45 mouse cellular contexts compared by ENCODE assay signal in the genomic region with DNA sequence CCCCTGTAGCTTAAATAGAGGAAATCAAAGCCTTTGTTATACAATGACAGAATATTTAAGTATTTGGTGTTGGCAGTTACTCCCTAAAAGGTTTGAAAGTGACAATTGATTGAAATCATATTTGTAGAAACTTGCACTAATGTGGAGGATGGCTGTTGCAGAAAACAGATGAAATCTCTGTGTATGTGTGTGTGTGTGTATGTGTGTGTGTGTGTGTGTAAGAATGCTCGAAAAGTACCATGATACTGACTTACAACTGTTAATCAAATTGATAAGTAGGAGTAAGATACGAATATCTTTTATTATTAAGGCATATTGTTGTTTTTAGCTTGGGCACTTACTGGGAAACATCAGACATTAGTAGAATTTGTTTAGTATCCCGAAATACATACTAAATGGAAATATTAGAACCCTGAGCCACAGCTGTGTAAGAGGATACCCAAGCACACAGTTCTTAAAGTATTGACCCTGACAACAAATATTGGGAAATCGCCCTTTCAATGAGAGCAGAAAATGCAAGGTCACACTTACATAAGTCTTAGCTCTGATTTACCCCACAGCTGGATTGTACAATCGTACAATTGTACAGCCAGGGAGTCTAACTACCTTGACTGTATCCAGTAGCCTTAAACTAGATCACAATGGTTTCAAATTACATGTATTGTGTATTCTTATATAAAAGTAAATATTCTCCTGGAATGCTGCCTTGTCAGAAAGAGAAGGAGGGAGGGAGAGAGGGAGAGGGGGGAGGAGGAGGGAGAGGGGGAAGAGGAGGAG. TPM values are rescaled to one million over a fixed set of nuclear protein-coding genes. Genes with fewer than 3 reads are reported as not detected.
DNase-seq lines count a peak whose midpoint lies in the region; ATAC-seq and TF ChIP-seq lines count a peak whose summit lies in the region.
"Had no signal": no experiment of that assay in that cellular context is flagged by ENCODE, and none has a peak within 500 bp of the region (broad histone marks: within the 10 kb centered on the region; RNA-seq: fewer than 3 reads in every experiment).

No protein-coding gene starts in this region.

- H3K27ac ChIP-seq in kidney, postnatal 0 days = no peak overlapping the region
- H3K27ac ChIP-seq in lung, embryonic 15.5 days = peak overlapping the region; percentile 58
- no peak overlapping the region for H3K27ac ChIP-seq in stomach, embryonic 14.5 days (ENCODE audit: low read length)
- H3K27ac ChIP-seq: embryonic facial prominence, embryonic 13.5 days; heart, embryonic 13.5 days; hindbrain, embryonic 10.5 days; layer of hippocampus, adult 2 months; left cerebral cortex, adult 2 months; limb, embryonic 12.5 days; liver, embryonic 14.5 days; midbrain, embryonic 12.5 days; neural tube, embryonic 12.5 days had no signal

- H3K4me2 ChIP-seq in kidney, postnatal 0 days (ENCODE audit: low read length) = no peak overlapping the region
- H3K4me2 ChIP-seq in lung, embryonic 15.5 days = no peak overlapping the region
- H3K4me2 ChIP-seq in stomach, embryonic 14.5 days (replicated peaks; ENCODE audit: low read depth, low read length) = no peak overlapping the region
- H3K4me2 ChIP-seq: embryonic facial prominence, embryonic 13.5 days; heart, embryonic 13.5 days; limb, embryonic 12.5 days; midbrain, embryonic 12.5 days; neural tube, embryonic 12.5 days had no signal

- H3K4me3 ChIP-seq in kidney, postnatal 0 days (replicated peaks; ENCODE audit: low read depth, low read length) = no peak overlapping the region
- H3K4me3 ChIP-seq in lung, embryonic 15.5 days = no peak overlapping the region
- H3K4me3 ChIP-seq in stomach, embryonic 14.5 days (ENCODE audit: low read depth, low read length) = no peak overlapping the region
- H3K4me3 ChIP-seq: embryonic facial prominence, embryonic 13.5 days; erythroblast, embryonic 14.5 days; heart, embryonic 13.5 days; hindbrain, embryonic 10.5 days; layer of hippocampus, adult 2 months; left cerebral cortex, adult 2 months; limb, embryonic 12.5 days; megakaryocyte, embryonic 14.5 days; midbrain, embryonic 12.5 days; myocyte; neural tube, embryonic 12.5 days had no signal

- ATAC-seq in kidney, postnatal 0 days (replicated peaks; ENCODE audit: low FRiP score, low read depth) = no peak
- ATAC-seq in lung, embryonic 15.5 days (ENCODE audit: borderline replicate concordance, extremely low read depth, low FRiP score, low TSS enrichment) = peak; percentile 71; the same call in 1 of the 2 replicates
- ATAC-seq in stomach, embryonic 14.5 days (ENCODE audit: insufficient number of reproducible peaks, insufficient read depth, low FRiP score, low read depth) = peak; percentile 37; the same call in 1 of the 2 replicates
- ATAC-seq: activated CD4-positive, CD25-positive, alpha-beta regulatory T cell, adult 4 months; forebrain, postnatal 0 days; hindbrain, embryonic 16.5 days had no signal

- no peaks in the 10 kb centered on the region for H3K9me3 ChIP-seq in kidney, postnatal 0 days (replicated peaks; ENCODE audit: low read length)
- H3K9me3 ChIP-seq in lung, embryonic 15.5 days = no peaks in the 10 kb centered on the region
- no peaks in the 10 kb centered on the region for H3K9me3 ChIP-seq in stomach, embryonic 14.5 days (ENCODE audit: control insufficient read depth, low read depth, low read length)
- H3K9me3 ChIP-seq: embryonic facial prominence, embryonic 13.5 days; heart, embryonic 13.5 days; hindbrain, embryonic 10.5 days; limb, embryonic 12.5 days; megakaryocyte, embryonic 14.5 days; midbrain, embryonic 12.5 days; neural tube, embryonic 12.5 days had no signal

- no peaks in the 10 kb centered on the region for H3K36me3 ChIP-seq in kidney, postnatal 0 days (ENCODE audit: insufficient read depth, low read length)
- no peaks in the 10 kb centered on the region for H3K36me3 ChIP-seq in lung, embryonic 15.5 days
- no peaks in the 10 kb centered on the region for H3K36me3 ChIP-seq in stomach, embryonic 14.5 days (ENCODE audit: control insufficient read depth, insufficient read depth, low read length)
- H3K36me3 ChIP-seq: embryonic facial prominence, embryonic 13.5 days; heart, embryonic 13.5 days; hindbrain, embryonic 10.5 days; limb, embryonic 12.5 days; midbrain, embryonic 12.5 days; neural tube, embryonic 12.5 days had no signal

- DNase-seq in adrenal gland, adult 2 months = peak; percentile 50
- no peak for DNase-seq in adrenal gland, adult 8-10 months
- peak; percentile 57 for DNase-seq in kidney, postnatal 0 days (ENCODE audit: low spot score)
- DNase-seq in kidney, postnatal 36 days = no peak
- no peak for DNase-seq in lung, postnatal 4 days
- DNase-seq in cerebellum, adult 8-10 months = no peak
- DNase-seq: cerebellum, adult 11 months; cerebellum, adult 9-11 months; embryo, embryonic 11 days; forebrain, postnatal 0 days; heart, postnatal 14 days; kidney, adult 18-20 months; kidney, postnatal 10 days; right cerebral cortex, adult 18-20 months; spleen, adult 18-20 months; thymus, postnatal 4 days had no signal

- no peaks in the 10 kb centered on the region for H3K27me3 ChIP-seq in kidney, postnatal 0 days (ENCODE audit: insufficient read depth, low read length)
- no peaks in the 10 kb centered on the region for H3K27me3 ChIP-seq in lung, embryonic 15.5 days
- no peaks in the 10 kb centered on the region for H3K27me3 ChIP-seq in stomach, embryonic 14.5 days (ENCODE audit: control insufficient read depth, insufficient read depth, low read length)
- H3K27me3 ChIP-seq: CH12.LX; embryonic facial prominence, embryonic 13.5 days; heart, embryonic 13.5 days; limb, embryonic 12.5 days; megakaryocyte, embryonic 14.5 days; midbrain, embryonic 12.5 days; neural tube, embryonic 12.5 days had no signal

- no peak overlapping the region for H3K9ac ChIP-seq in kidney, postnatal 0 days (ENCODE audit: low read depth, low read length)
- no peak overlapping the region for H3K9ac ChIP-seq in lung, embryonic 15.5 days
- H3K9ac ChIP-seq in stomach, embryonic 14.5 days (replicated peaks; ENCODE audit: low read depth, low read length) = no peak overlapping the region
- H3K9ac ChIP-seq: embryonic facial prominence, embryonic 13.5 days; forebrain, postnatal 0 days; heart, embryonic 13.5 days; limb, embryonic 12.5 days; liver, embryonic 14.5 days; midbrain, embryonic 12.5 days; neural tube, embryonic 12.5 days had no signal

- H3K4me1 ChIP-seq in kidney, postnatal 0 days (replicated peaks; ENCODE audit: insufficient read depth, low read length) = no peaks in the 10 kb centered on the region
- H3K4me1 ChIP-seq in lung, embryonic 15.5 days = peaks cover 14% of the 10 kb centered on the region; the same call in 1 of the 2 replicates
- H3K4me1 ChIP-seq in stomach, embryonic 14.5 days (ENCODE audit: control insufficient read depth, insufficient read depth, low read length) = 0 out of 2 replicates have a peak, but pooled peaks cover 3% of the 10 kb centered on the region
- H3K4me1 ChIP-seq: limb, embryonic 12.5 days; megakaryocyte, embryonic 14.5 days; midbrain, embryonic 12.5 days; neural tube, embryonic 12.5 days had no signal

- WGBS in kidney, postnatal 0 days = 50% methylated on average over 5 of the region's 5 CpGs
- WGBS in lung, embryonic 15.5 days = 49% methylated on average over 5 of the region's 5 CpGs
- WGBS in stomach, embryonic 14.5 days = 61% methylated on average over 5 of the region's 5 CpGs

- no peak for TF ChIP-seq CTCF in kidney, postnatal 0 days (IDR thresholded peaks at IDR 0.05; ENCODE audit: low read depth)

RNA-seq across cellular contexts. Expression of a gene that starts 2.6 kb away (rescaled TPM):
- 1,000 to 10,000 TPM; 1,828 to 8,328 TPM for total RNA-seq in adrenal gland, adult 2 months (2021)
- polyA plus RNA-seq in adrenal gland, adult 2 months (2012; rRNA removed) = 1,650 and 3,116 TPM in 2 replicates
- 1,000 to 10,000 TPM in 2 of 4 experiments, 100 to 1,000 TPM in 2; 318 to 7,826 (median 4,098) TPM for total RNA-seq in adrenal gland, adult 8-10 months (2022)
- polyA plus RNA-seq in kidney, postnatal 0 days (2015; fragmentation: Nextera tagmentation; extraction: Ambion mirVana) = 147 and 160 TPM in 2 replicates
- polyA plus RNA-seq in lung, embryonic 15.5 days (2015; fragmentation: Nextera tagmentation; extraction: Ambion mirVana) = 1,171 and 1,249 TPM in 2 replicates
- 9.9 and 13.8 TPM in 2 replicates for polyA plus RNA-seq in stomach, embryonic 14.5 days (2014; fragmentation: Nextera tagmentation; extraction: Ambion mirVana)
- total RNA-seq: CH12.LX had no signal
- polyA plus RNA-seq: erythroblast, embryonic 14.5 days; myocyte had no signal

RNA-seq across cellular contexts. Expression of a gene that starts 45.8 kb away (rescaled TPM):
- total RNA-seq in adrenal gland, adult 2 months (2021) = 10 to 100 TPM in 1 of 2 experiments, 1 to 10 TPM in 1; 8.4 to 61.8 TPM
- polyA plus RNA-seq in adrenal gland, adult 2 months (2012; rRNA removed) = 3.9 and 4.4 TPM in 2 replicates
- 100 to 1,000 TPM in 2 of 4 experiments, 1 to 10 TPM in 2; 1.5 to 212 (median 76.4) TPM for total RNA-seq in adrenal gland, adult 8-10 months (2022)
- 0.55 and 0.88 TPM in 2 replicates for polyA plus RNA-seq in kidney, postnatal 0 days (2015; fragmentation: Nextera tagmentation; extraction: Ambion mirVana)
- 0.43 and 0.50 TPM in 2 replicates for polyA plus RNA-seq in lung, embryonic 15.5 days (2015; fragmentation: Nextera tagmentation; extraction: Ambion mirVana)
- polyA plus RNA-seq in stomach, embryonic 14.5 days (2014; fragmentation: Nextera tagmentation; extraction: Ambion mirVana) = 0.24 and 0.41 TPM in 2 replicates
- total RNA-seq: CH12.LX; left cerebral cortex, postnatal 25 days had no signal
- polyA plus RNA-seq: activated CD4-positive, CD25-positive, alpha-beta regulatory T cell, adult 4 months; erythroblast, embryonic 14.5 days; intestine, embryonic 14.5 days; neural tube, embryonic 12.5 days had no signal

RNA-seq across cellular contexts. Expression of a gene that starts 49.7 kb away (rescaled TPM):
- not detected for total RNA-seq in adrenal gland, adult 2 months (2021)
- not detected in 2 replicates for polyA plus RNA-seq in adrenal gland, adult 2 months (2012; rRNA removed)
- total RNA-seq in adrenal gland, adult 8-10 months (2022) = not detected
- 0.83 and 0.91 TPM in 2 replicates for polyA plus RNA-seq in kidney, postnatal 0 days (2015; fragmentation: Nextera tagmentation; extraction: Ambion mirVana)
- 0.11 TPM in 1 of 2 replicates, not detected in the other for polyA plus RNA-seq in lung, embryonic 15.5 days (2015; fragmentation: Nextera tagmentation; extraction: Ambion mirVana)
- polyA plus RNA-seq in stomach, embryonic 14.5 days (2014; fragmentation: Nextera tagmentation; extraction: Ambion mirVana) = not detected in 2 replicates
- total RNA-seq: adrenal gland, postnatal 14 days; CH12.LX; ES-E14; forebrain, postnatal 0 days; gastrocnemius, adult 8-10 months; gastrocnemius, postnatal 4 days; heart, adult 8-10 months; heart, postnatal 14 days; layer of hippocampus, adult 2 months; layer of hippocampus, postnatal 14 days; left cerebral cortex, adult 2 months; left cerebral cortex, postnatal 25 days; midbrain, postnatal 0 days had no signal
- polyA plus RNA-seq: activated CD4-positive, CD25-positive, alpha-beta regulatory T cell, adult 4 months; C2C12; embryonic facial prominence, embryonic 13.5 days; erythroblast, embryonic 14.5 days; forebrain, embryonic 11.5 days; forebrain, postnatal 0 days; heart, embryonic 13.5 days; hindbrain, embryonic 10.5 days; hindbrain, embryonic 16.5 days; limb, embryonic 12.5 days; liver, embryonic 14.5 days; midbrain, embryonic 12.5 days; midbrain, postnatal 0 days; myocyte; neural tube, embryonic 12.5 days; testis, adult 2 months had no signal

Comparison
In these comparisons a context has a peak if more than half of its experiments do, and no peak if none do; other contexts are left out.
1. DNase-seq: peak in adrenal gland, adult 2 months (single experiment) and kidney, postnatal 0 days (single experiment); none in adrenal gland, adult 8-10 months (single experiment), kidney, postnatal 36 days (0 of 2), lung, postnatal 4 days (0 of 2) and cerebellum, adult 8-10 months (single experiment).
2. RNA of a gene that starts 2.6 kb away (polyA plus RNA-seq): 1,650 to 3,116 TPM in adrenal gland, adult 2 months, 1,171 to 1,249 TPM in lung, embryonic 15.5 days and 147 to 160 TPM in kidney, postnatal 0 days; 9.9 to 13.8 TPM in stomach, embryonic 14.5 days; every median in the first group is over 10 times any median in the second.